Mouse (Mus musculus): ENCODE results near the gene Cnpy4. TPM values are rescaled to one million over a fixed set of nuclear protein-coding genes. Genes with fewer than 3 reads are reported as not detected.

Cnpy4 gene
- total and polyA plus RNA-seq, 3 experiments = 7.8 to 12.1 TPM; not detected in 1

DNA sequence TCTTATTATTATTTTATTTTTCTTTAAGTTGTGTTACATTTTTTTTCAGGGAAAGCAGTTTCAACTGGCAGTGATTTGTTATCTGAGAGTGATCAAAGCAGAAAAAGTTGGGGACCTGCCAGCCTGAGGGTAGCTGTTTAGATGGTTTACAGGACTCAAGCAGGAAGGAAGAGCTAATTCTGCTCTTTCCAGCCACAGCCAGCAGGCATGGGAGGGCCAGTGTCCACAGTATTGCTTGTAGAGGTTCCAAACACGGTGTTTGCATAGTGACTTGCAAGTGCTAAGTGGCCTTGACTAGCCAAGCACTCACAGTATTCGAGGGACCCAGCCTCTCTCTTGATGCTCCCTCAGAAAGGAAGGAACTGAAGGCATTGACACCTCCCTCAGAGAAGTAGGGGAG lies 54.2 kb downstream of the Cnpy4 start:
- Histone ChIP-seq H3K9ac (ENCODE audit: control insufficient read depth, low read depth, low read length, poor library complexity, severe bottlenecking) (no peak overlapping the region), H3K36me3 (ENCODE audit: control insufficient read depth in 1 of 2, insufficient read depth in 2 of 2, low read length in 2 of 2) (no peaks in the 10 kb centered on the region), H3K4me1 (ENCODE audit: control insufficient read depth in 1 of 2, insufficient read depth in 2 of 2, low read length in 2 of 2) (no peaks in the 10 kb centered on the region), H3K4me3 (ENCODE audit: control insufficient read depth in 1 of 2, insufficient read depth in 1 of 2, low read depth in 2 of 2, low read length in 2 of 2) (no peak overlapping the region), H3K27me3 (ENCODE audit: control insufficient read depth in 1 of 2, insufficient read depth in 2 of 2, low read length in 2 of 2) (no peaks in the 10 kb centered on the region; a peak in 1 of 4 replicates), H3K9me3 (replicated peaks; ENCODE audit: insufficient read depth, low read length) (no peaks in the 10 kb centered on the region), H3K27ac (ENCODE audit: control insufficient read depth, low read depth, low read length) (no peak overlapping the region), H3K79me2 (ENCODE audit: control insufficient read depth, insufficient read depth, low read length, poor library complexity) (no peaks in the 10 kb centered on the region)
- no peak for DNase-seq (ENCODE audit: low read depth, low spot score)
- TF ChIP-seq MEF2A (IDR thresholded peaks at IDR 0.05; ENCODE audit: extremely low read depth, insufficient replicate concordance, low read depth, low read length, poor library complexity, severe bottlenecking) = no peak
- TF ChIP-seq NRF1 (IDR thresholded peaks at IDR 0.05; ENCODE audit: insufficient read depth, low read depth, low read length, poor library complexity, severe bottlenecking) = no peak

Other genes starting within 250 kb of the Cnpy4 start
- not detected in 2 replicates for gene Gjc3, start 224.4 kb upstream of the Cnpy4 start, total RNA-seq (2012; rRNA removed)
- gene Gjc3, start 224.4 kb upstream of the Cnpy4 start, polyA plus RNA-seq (2012; ENCODE audit: insufficient read depth in 1 of 2, insufficient read length in 2 of 2, low read depth in 1 of 2, low replicate concordance in 2 of 2, missing spikeins in 1 of 2) = not detected
- gene Azgp1, start 206.0 kb upstream of the Cnpy4 start, total RNA-seq (2012; rRNA removed) = not detected in 2 replicates
- not detected for gene Azgp1, start 206.0 kb upstream of the Cnpy4 start, polyA plus RNA-seq (2012; ENCODE audit: insufficient read depth in 1 of 2, insufficient read length in 2 of 2, low read depth in 1 of 2, low replicate concordance in 2 of 2, missing spikeins in 1 of 2)
- not detected in 2 replicates for gene Smok3a, start 166.2 kb upstream of the Cnpy4 start, total RNA-seq (2012; rRNA removed)
- gene Smok3a, start 166.2 kb upstream of the Cnpy4 start, polyA plus RNA-seq (2012; ENCODE audit: insufficient read depth in 1 of 2, insufficient read length in 2 of 2, low read depth in 1 of 2, low replicate concordance in 2 of 2, missing spikeins in 1 of 2) = not detected
- gene Smok3b, start 166.1 kb upstream of the Cnpy4 start, total RNA-seq (2012; rRNA removed) = not detected in 2 replicates
- not detected for gene Smok3b, start 166.1 kb upstream of the Cnpy4 start, polyA plus RNA-seq (2012; ENCODE audit: insufficient read depth in 1 of 2, insufficient read length in 2 of 2, low read depth in 1 of 2, low replicate concordance in 2 of 2, missing spikeins in 1 of 2)
- gene Smok3c, start 134.3 kb upstream of the Cnpy4 start, total RNA-seq (2012; rRNA removed) = not detected in 2 replicates
- not detected for gene Smok3c, start 134.3 kb upstream of the Cnpy4 start, polyA plus RNA-seq (2012; ENCODE audit: insufficient read depth in 1 of 2, insufficient read length in 2 of 2, low read depth in 1 of 2, low replicate concordance in 2 of 2, missing spikeins in 1 of 2)
- gene Zkscan1, start 102.4 kb upstream of the Cnpy4 start, total RNA-seq (2012; rRNA removed) = 11.5 and 13.4 TPM in 2 replicates
- gene Zkscan1, start 102.4 kb upstream of the Cnpy4 start, polyA plus RNA-seq (2012; ENCODE audit: insufficient read depth in 1 of 2, insufficient read length in 2 of 2, low read depth in 1 of 2, low replicate concordance in 2 of 2, missing spikeins in 1 of 2) = 10 to 100 TPM; 10.6 to 51.7 TPM
- 7.6 and 9.0 TPM in 2 replicates for gene Zscan21, start 70.6 kb upstream of the Cnpy4 start, total RNA-seq (2012; rRNA removed)
- gene Zscan21, start 70.6 kb upstream of the Cnpy4 start, polyA plus RNA-seq (2012; ENCODE audit: insufficient read depth in 1 of 2, insufficient read length in 2 of 2, low read depth in 1 of 2, low replicate concordance in 2 of 2, missing spikeins in 1 of 2) = 10 to 100 TPM in 1 of 2 experiments, not detected in 1; 10.5 TPM
- gene Zfp113, start 31.7 kb upstream of the Cnpy4 start, total RNA-seq (2012; rRNA removed) = 5.4 and 6.9 TPM in 2 replicates
- gene Zfp113, start 31.7 kb upstream of the Cnpy4 start, polyA plus RNA-seq (2012; ENCODE audit: insufficient read depth in 1 of 2, insufficient read length in 2 of 2, low read depth in 1 of 2, low replicate concordance in 2 of 2, missing spikeins in 1 of 2) = 1 to 10 TPM in 1 of 2 experiments, not detected in 1; 6.8 TPM
- gene Cops6, start 26.4 kb upstream of the Cnpy4 start, total RNA-seq (2012; rRNA removed) = 52.6 and 63.7 TPM in 2 replicates
- 100 to 1,000 TPM in 1 of 2 experiments, not detected in 1; 152 TPM for gene Cops6, start 26.4 kb upstream of the Cnpy4 start, polyA plus RNA-seq (2012; ENCODE audit: insufficient read depth in 1 of 2, insufficient read length in 2 of 2, low read depth in 1 of 2, low replicate concordance in 2 of 2, missing spikeins in 1 of 2)
- gene Ap4m1, start 15.5 kb upstream of the Cnpy4 start, total RNA-seq (2012; rRNA removed) = 19.1 and 22.2 TPM in 2 replicates
- 10 to 100 TPM in 1 of 2 experiments, not detected in 1; 38.5 TPM for gene Ap4m1, start 15.5 kb upstream of the Cnpy4 start, polyA plus RNA-seq (2012; ENCODE audit: insufficient read depth in 1 of 2, insufficient read length in 2 of 2, low read depth in 1 of 2, low replicate concordance in 2 of 2, missing spikeins in 1 of 2)
- gene Mcm7, start 15.1 kb upstream of the Cnpy4 start, total RNA-seq (2012; rRNA removed) = 202 TPM in 2 replicates
- gene Mcm7, start 15.1 kb upstream of the Cnpy4 start, polyA plus RNA-seq (2012; ENCODE audit: insufficient read depth in 1 of 2, insufficient read length in 2 of 2, low read depth in 1 of 2, low replicate concordance in 2 of 2, missing spikeins in 1 of 2) = 100 to 1,000 TPM; 255 to 565 TPM
- gene Taf6, start within 50 bp of the Cnpy4 start, total RNA-seq (2012; rRNA removed) = 52.6 and 59.6 TPM in 2 replicates
- 10 to 100 TPM in 1 of 2 experiments, not detected in 1; 94.7 TPM for gene Taf6, start within 50 bp of the Cnpy4 start, polyA plus RNA-seq (2012; ENCODE audit: insufficient read depth in 1 of 2, insufficient read length in 2 of 2, low read depth in 1 of 2, low replicate concordance in 2 of 2, missing spikeins in 1 of 2)
- gene Mblac1, start 6.8 kb downstream of the Cnpy4 start, total RNA-seq (2012; rRNA removed) = 5.0 and 5.2 TPM in 2 replicates
- gene Mblac1, start 6.8 kb downstream of the Cnpy4 start, polyA plus RNA-seq (2012; ENCODE audit: insufficient read depth in 1 of 2, insufficient read length in 2 of 2, low read depth in 1 of 2, low replicate concordance in 2 of 2, missing spikeins in 1 of 2) = 1 to 10 TPM in 1 of 2 experiments, not detected in 1; 5.7 TPM
- gene Nxpe5, start 38.4 kb downstream of the Cnpy4 start, total RNA-seq (2012; rRNA removed) = not detected in 2 replicates
- gene Nxpe5, start 38.4 kb downstream of the Cnpy4 start, polyA plus RNA-seq (2012; ENCODE audit: insufficient read depth in 1 of 2, insufficient read length in 2 of 2, low read depth in 1 of 2, low replicate concordance in 2 of 2, missing spikeins in 1 of 2) = not detected
- 45.7 and 51.5 TPM in 2 replicates for gene Lamtor4, start 68.0 kb downstream of the Cnpy4 start, total RNA-seq (2012; rRNA removed)
- gene Lamtor4, start 68.0 kb downstream of the Cnpy4 start, polyA plus RNA-seq (2012; ENCODE audit: insufficient read depth in 1 of 2, insufficient read length in 2 of 2, low read depth in 1 of 2, low replicate concordance in 2 of 2, missing spikeins in 1 of 2) = 10 to 100 TPM in 1 of 2 experiments, not detected in 1; 59.0 TPM
- gene BC037034, start 76.5 kb downstream of the Cnpy4 start, total RNA-seq (2012; rRNA removed) = 27.8 and 35.6 TPM in 2 replicates
- gene BC037034, start 76.5 kb downstream of the Cnpy4 start, polyA plus RNA-seq (2012; ENCODE audit: insufficient read depth in 1 of 2, insufficient read length in 2 of 2, low read depth in 1 of 2, low replicate concordance in 2 of 2, missing spikeins in 1 of 2) = 10 to 100 TPM in 1 of 2 experiments, not detected in 1; 59.1 TPM
- gene Gal3st4, start 85.4 kb downstream of the Cnpy4 start, total RNA-seq (2012; rRNA removed) = 0.15 and 0.16 TPM in 2 replicates
- gene Gal3st4, start 85.4 kb downstream of the Cnpy4 start, polyA plus RNA-seq (2012; ENCODE audit: insufficient read depth in 1 of 2, insufficient read length in 2 of 2, low read depth in 1 of 2, low replicate concordance in 2 of 2, missing spikeins in 1 of 2) = under 1 TPM in 1 of 2 experiments, not detected in 1; 0.17 TPM
- not detected in 2 replicates for gene Gm43720, start 92.5 kb downstream of the Cnpy4 start, total RNA-seq (2012; rRNA removed)
- not detected for gene Gm43720, start 92.5 kb downstream of the Cnpy4 start, polyA plus RNA-seq (2012; ENCODE audit: insufficient read depth in 1 of 2, insufficient read length in 2 of 2, low read depth in 1 of 2, low replicate concordance in 2 of 2, missing spikeins in 1 of 2)
- gene Gpc2, start 92.5 kb downstream of the Cnpy4 start, total RNA-seq (2012; rRNA removed) = 0.04 TPM in 1 of 2 replicates, not detected in the other
- gene Gpc2, start 92.5 kb downstream of the Cnpy4 start, polyA plus RNA-seq (2012; ENCODE audit: insufficient read depth in 1 of 2, insufficient read length in 2 of 2, low read depth in 1 of 2, low replicate concordance in 2 of 2, missing spikeins in 1 of 2) = not detected
- not detected in 2 replicates for gene Stag3, start 92.8 kb downstream of the Cnpy4 start, total RNA-seq (2012; rRNA removed)
- under 1 TPM in 1 of 2 experiments, not detected in 1; 0.07 TPM for gene Stag3, start 92.8 kb downstream of the Cnpy4 start, polyA plus RNA-seq (2012; ENCODE audit: insufficient read depth in 1 of 2, insufficient read length in 2 of 2, low read depth in 1 of 2, low replicate concordance in 2 of 2, missing spikeins in 1 of 2)
- gene Pvrig, start 154.5 kb downstream of the Cnpy4 start, total RNA-seq (2012; rRNA removed) = not detected in 2 replicates
- not detected for gene Pvrig, start 154.5 kb downstream of the Cnpy4 start, polyA plus RNA-seq (2012; ENCODE audit: insufficient read depth in 1 of 2, insufficient read length in 2 of 2, low read depth in 1 of 2, low replicate concordance in 2 of 2, missing spikeins in 1 of 2)

Data from MEL (cell line).